In genomic region chr5:34530687-34531086, GRCm38 (mm10) we compare ENCODE assay signal across 17 mouse cellular contexts. TPM values are rescaled to one million over a fixed set of nuclear protein-coding genes. Genes with fewer than 3 reads are reported as not detected.
A peak's percentile ranks its signal among the peaks of the same experiment; 100 is the strongest.
DNase-seq lines count a peak whose midpoint lies in the region; ATAC-seq and TF ChIP-seq lines count a peak whose summit lies in the region.
"Had no signal": no experiment of that assay in that cellular context is flagged by ENCODE, and none has a peak within 500 bp of the region (broad histone marks: within the 10 kb centered on the region; RNA-seq: fewer than 3 reads in every experiment).

No protein-coding gene starts in this region.

- WGBS in heart, embryonic 12.5 days = 47% methylated on average over 4 of the region's 4 CpGs
- 16% methylated on average over 4 of the region's 4 CpGs for WGBS in liver, adult 2 months

- TF ChIP-seq POLR2A in liver, adult 2 months (IDR thresholded peaks at IDR 0.05; ENCODE audit: extremely low read depth, insufficient read depth, low read length) = no peak

- H3K36me3 ChIP-seq in heart, embryonic 12.5 days = no peaks in the 10 kb centered on the region
- no peaks in the 10 kb centered on the region for H3K36me3 ChIP-seq in liver, adult 2 months (ENCODE audit: control insufficient read depth, insufficient read depth, low read length)
- H3K36me3 ChIP-seq: hindbrain, embryonic 13.5 days had no signal

- no peaks in the 10 kb centered on the region for H3K9me3 ChIP-seq in heart, embryonic 12.5 days (replicated peaks)
- H3K9me3 ChIP-seq: hindbrain, embryonic 13.5 days had no signal

- ATAC-seq in heart, embryonic 12.5 days (ENCODE audit: insufficient number of reproducible peaks, low FRiP score) = no peak
- ATAC-seq: activated CD4-positive, CD25-positive, alpha-beta regulatory T cell, adult 4 months had no signal

- H3K27me3 ChIP-seq in heart, embryonic 12.5 days (replicated peaks) = no peaks in the 10 kb centered on the region
- no peaks in the 10 kb centered on the region for H3K27me3 ChIP-seq in liver, adult 2 months (ENCODE audit: control insufficient read depth, insufficient read depth, low read length)

- peaks cover 12% of the 10 kb centered on the region; the same call in 1 of the 2 replicates for H3K79me2 ChIP-seq in liver, adult 2 months (ENCODE audit: control insufficient read depth, insufficient read depth, low read length)

- peaks cover 26% of the 10 kb centered on the region for H3K4me1 ChIP-seq in heart, embryonic 12.5 days (replicated peaks)
- peaks cover 53% of the 10 kb centered on the region for H3K4me1 ChIP-seq in liver, adult 2 months (ENCODE audit: control insufficient read depth, insufficient read depth, low read length)

- intact Hi-C loops in heart, postnatal 25 days (cut with DNase I) = no loop called here

- no peak overlapping the region for H3K4me3 ChIP-seq in heart, embryonic 12.5 days
- no peak overlapping the region for H3K4me3 ChIP-seq in liver, adult 2 months (ENCODE audit: insufficient read depth, low read depth, low read length)
- H3K4me3 ChIP-seq: erythroblast, embryonic 14.5 days; hindbrain, embryonic 13.5 days had no signal

- peak; percentile 91 for DNase-seq in heart, adult 11 months
- peak; percentile 2 for DNase-seq in thymus, postnatal 14 days
- DNase-seq in thymus, postnatal 36 days = no peak
- DNase-seq in liver, adult 2 months (ENCODE audit: extremely low read depth, low read depth, low spot score) = peak; percentile 79
- no peak for DNase-seq in testis, postnatal 14 days (ENCODE audit: low spot score)
- no peak for DNase-seq in right cerebral cortex, adult 2 months (ENCODE audit: low spot score in 2 of 2)
- DNase-seq in heart, postnatal 25 days (ENCODE audit: low spot score) = no peak
- DNase-seq: B cell, adult 2 months; cerebellum, adult 8-10 months; embryo, embryonic 11 days; layer of hippocampus, adult 9-11 months; right cerebral cortex, postnatal 25 days had no signal

- no peak overlapping the region for H3K27ac ChIP-seq in heart, embryonic 12.5 days (ENCODE audit: poor library complexity, severe bottlenecking)
- H3K27ac ChIP-seq in liver, adult 2 months (replicated peaks; ENCODE audit: insufficient read depth, low read depth, low read length) = peak overlapping the region; percentile 87
- H3K27ac ChIP-seq: hindbrain, embryonic 13.5 days had no signal

- H3K4me2 ChIP-seq in heart, embryonic 12.5 days = no peak overlapping the region
- H3K4me2 ChIP-seq: heart, embryonic 11.5 days; hindbrain, embryonic 13.5 days had no signal

- peak; percentile 13; the same call in 1 of the 2 replicates for TF ChIP-seq CTCF in liver, adult 2 months (IDR thresholded peaks at IDR 0.05; ENCODE audit: low read depth, low read length)

- H3K9ac ChIP-seq in heart, embryonic 12.5 days = no peak overlapping the region
- H3K9ac ChIP-seq in liver, adult 2 months (ENCODE audit: low read depth, low read length) = peak overlapping the region; percentile 44; the same call in 1 of the 2 replicates
- H3K9ac ChIP-seq: hindbrain, embryonic 13.5 days had no signal

RNA-seq across cellular contexts. Expression of gene Sh3bp2, which starts 5.0 kb away (rescaled TPM):
- 3.0 and 6.4 TPM in 2 replicates for polyA plus RNA-seq in heart, embryonic 12.5 days (2016; fragmentation: Nextera tagmentation; extraction: Ambion mirVana)
- 9.1 and 11.9 TPM in 2 replicates for total RNA-seq in liver, adult 2 months (2014; rRNA removed)
- polyA plus RNA-seq in liver, adult 2 months (2012; rRNA removed) = 16.9 and 20.5 TPM in 2 replicates
- 1 to 10 TPM; 1.7 to 3.3 TPM for total RNA-seq in heart, postnatal 25 days (2021)

RNA-seq across cellular contexts. Expression of gene Tnip2, which starts 16.9 kb away (rescaled TPM):
- polyA plus RNA-seq in heart, embryonic 12.5 days (2016; fragmentation: Nextera tagmentation; extraction: Ambion mirVana) = 15.8 and 19.5 TPM in 2 replicates
- 6.2 and 7.7 TPM in 2 replicates for total RNA-seq in liver, adult 2 months (2014; rRNA removed)
- polyA plus RNA-seq in liver, adult 2 months (2012; rRNA removed) = 6.2 and 13.4 TPM in 2 replicates
- total RNA-seq in heart, postnatal 25 days (2021) = 1 to 10 TPM; 6.3 to 7.2 TPM
- polyA plus RNA-seq: erythroblast, embryonic 14.5 days had no signal

RNA-seq across cellular contexts. Expression of gene Add1, which starts 42.8 kb away (rescaled TPM):
- polyA plus RNA-seq in heart, embryonic 12.5 days (2016; fragmentation: Nextera tagmentation; extraction: Ambion mirVana) = 188 and 189 TPM in 2 replicates
- 30.6 and 30.9 TPM in 2 replicates for total RNA-seq in liver, adult 2 months (2014; rRNA removed)
- polyA plus RNA-seq in liver, adult 2 months (2012; rRNA removed) = 29.9 and 39.3 TPM in 2 replicates
- 100 to 1,000 TPM; 125 to 136 TPM for total RNA-seq in heart, postnatal 25 days (2021)

Comparison
In these comparisons a context has a peak if more than half of its experiments do, and no peak if none do; other contexts are left out.
1. DNase-seq: peak in heart, adult 11 months (single experiment), thymus, postnatal 14 days (single experiment) and liver, adult 2 months (single experiment); none in thymus, postnatal 36 days (0 of 2), testis, postnatal 14 days (single experiment), right cerebral cortex, adult 2 months (0 of 2) and heart, postnatal 25 days (single experiment).